Mouse (Mus musculus) stomach, embryonic 14.5 days (tissue): ENCODE results near the gene Ldb1. TPM values are rescaled to one million over a fixed set of nuclear protein-coding genes. Genes with fewer than 3 reads are reported as not detected.

ENCODE experiments used
- ATAC-seq: fragments of 200-750 bp; cut with Nextera tagmentation; 2 replicates; pipeline ENCODE4 v1.8.0; 2017; ENCODE audit warnings: low read depth, moderate TSS enrichment; ENCODE audit not compliant: insufficient number of reproducible peaks, insufficient read depth, low FRiP score
- H3K27ac ChIP-seq: fragments of 300-500 bp; sonication (generic); 2 replicates; pipeline ENCODE4 v1.5.1; 2014; ENCODE audit warnings: mild to moderate bottlenecking, low read length, moderate library complexity, mixed read lengths
- H3K27me3 ChIP-seq: fragments of 300-500 bp; sonication (generic); 2 replicates; pipeline ENCODE4 v1.6.1; 2014; ENCODE audit warnings: low read length, control low read depth, mixed read lengths; ENCODE audit not compliant: control insufficient read depth, insufficient read depth
- H3K36me3 ChIP-seq: fragments of 300-500 bp; sonication (generic); 2 replicates; pipeline ENCODE4 v1.6.1; 2014; ENCODE audit warnings: mild to moderate bottlenecking, control low read depth, low read length, moderate library complexity, mixed read lengths; ENCODE audit not compliant: control insufficient read depth, insufficient read depth
- H3K4me1 ChIP-seq: fragments of 300-500 bp; sonication (generic); 2 replicates; pipeline ENCODE4 v1.6.1; 2014; ENCODE audit warnings: low read length, control low read depth, mixed read lengths; ENCODE audit not compliant: control insufficient read depth, insufficient read depth
- H3K4me2 ChIP-seq: fragments of 300-500 bp; sonication (generic); replicated peaks from 2 replicates; pipeline ENCODE4 v1.6.1; 2014; ENCODE audit warnings: low read depth, low read length, control low read depth
- H3K4me3 ChIP-seq: fragments of 300-500 bp; sonication (generic); 2 replicates; pipeline ENCODE4 v1.5.1; 2014; ENCODE audit warnings: low read depth, low read length, control low read depth
- H3K9ac ChIP-seq: fragments of 300-500 bp; sonication (generic); replicated peaks from 2 replicates; pipeline ENCODE4 v1.6.1; 2014; ENCODE audit warnings: low read depth, mild to moderate bottlenecking, control low read depth, low read length, moderate library complexity, mixed read lengths
- H3K9me3 ChIP-seq: fragments of 300-500 bp; sonication (generic); 2 replicates; pipeline ENCODE4 v1.6.1; 2016; ENCODE audit warnings: low read depth, low read length, control low read depth; ENCODE audit not compliant: control insufficient read depth
- WGBS: fragments of 180-500 bp; shearing (Covaris S2); extraction: QIAGEN DNeasy Blood & Tissue Kit; methylation state at CpG from one replicate; pipeline ENCODE4 v1.1.7; 2014; 5-methylcytosine and 5-hydroxymethylcytosine counted together
- polyA plus RNA-seq: library from polyadenylated mRNA; unstranded; fragments of >200 nt; fragmentation: Nextera tagmentation; extraction: Ambion mirVana; gene quantifications from 2 replicates; pipeline ENCODE4 v1.2.1, GENCODE M21; 2014

Gene Ldb1
- polyA plus RNA-seq, 1 experiment from 2014 or later: 75.9 TPM

GRCm38 (mm10) chr19:46028747-46029320 lies 16.2 kb downstream of the Ldb1 start:
- 72% methylated on average over 11 of the region's 11 CpGs for WGBS
- H3K36me3 ChIP-seq: peaks cover 29% of the 10 kb centered on the region
- no peak overlapping the region for H3K4me2 ChIP-seq
- H3K9me3 ChIP-seq: no peaks in the 10 kb centered on the region
- H3K27ac ChIP-seq: no peak overlapping the region
- ATAC-seq: no peak
- no peaks in the 10 kb centered on the region for H3K4me1 ChIP-seq
- no peak overlapping the region for H3K9ac ChIP-seq
- H3K27me3 ChIP-seq: no peaks in the 10 kb centered on the region
- no peak overlapping the region for H3K4me3 ChIP-seq

- Histone ChIP-seq H3K36me3 (0 out of 2 replicates have a peak, but pooled peaks cover 6% of the 10 kb centered on the region), H3K4me3 (no peak overlapping the region), H3K9me3 (no peaks in the 10 kb centered on the region), H3K4me1 (no peaks in the 10 kb centered on the region), H3K4me2 (no peak overlapping the region), H3K27me3 (no peaks in the 10 kb centered on the region), H3K9ac (no peak overlapping the region), H3K27ac (no peak overlapping the region)
- no peak for ATAC-seq
- WGBS: 54% methylated on average over 8 of the region's 8 CpGs
Measured at GRCm38 (mm10) chr19:46026567-46026966, 18.4 kb downstream of the Ldb1 start.

- Histone ChIP-seq H3K4me2 (no peak overlapping the region), H3K9ac (no peak overlapping the region), H3K9me3 (no peaks in the 10 kb centered on the region), H3K27me3 (no peaks in the 10 kb centered on the region), H3K4me3 (no peak overlapping the region), H3K4me1 (no peaks in the 10 kb centered on the region), H3K27ac (no peak overlapping the region), H3K36me3 (no peaks in the 10 kb centered on the region)
- ATAC-seq: peak; percentile 81
- WGBS: 60% methylated on average over 6 of the region's 6 CpGs
Measured at GRCm38 (mm10) chr19:46024959-46025358, 20.1 kb downstream of the Ldb1 start.

- H3K4me1 ChIP-seq: no peaks in the 10 kb centered on the region
- no peak overlapping the region for H3K4me2 ChIP-seq
- no peak for ATAC-seq
- 70% methylated on average over 2 of the region's 2 CpGs for WGBS
- H3K27ac ChIP-seq: no peak overlapping the region
- no peaks in the 10 kb centered on the region for H3K9me3 ChIP-seq
- H3K27me3 ChIP-seq: no peaks in the 10 kb centered on the region
- H3K36me3 ChIP-seq: no peaks in the 10 kb centered on the region
- no peak overlapping the region for H3K4me3 ChIP-seq
- no peak overlapping the region for H3K9ac ChIP-seq
Measured at GRCm38 (mm10) chr19:46016023-46016422, 29.0 kb downstream of the Ldb1 start.

- ATAC-seq: peak; percentile 67; the same call in 1 of the 2 replicates
- H3K27ac ChIP-seq: no peak overlapping the region
- H3K4me1 ChIP-seq: no peaks in the 10 kb centered on the region
- no peaks in the 10 kb centered on the region for H3K9me3 ChIP-seq
- WGBS: 37% methylated on average over 12 of the region's 12 CpGs
- no peak overlapping the region for H3K9ac ChIP-seq
- H3K27me3 ChIP-seq: no peaks in the 10 kb centered on the region
- no peak overlapping the region for H3K4me2 ChIP-seq
- H3K36me3 ChIP-seq: no peaks in the 10 kb centered on the region
- no peak overlapping the region for H3K4me3 ChIP-seq
Measured at GRCm38 (mm10) chr19:46014572-46015178, 30.3 kb downstream of the Ldb1 start.

- H3K4me1 ChIP-seq: peaks cover 7% of the 10 kb centered on the region; the same call in 1 of the 2 replicates
- ATAC-seq: no peak
- no peak overlapping the region for H3K4me2 ChIP-seq
- H3K27me3 ChIP-seq: no peaks in the 10 kb centered on the region
- no peak overlapping the region for H3K4me3 ChIP-seq
- H3K9me3 ChIP-seq: no peaks in the 10 kb centered on the region
- 88% methylated on average over 7 of the region's 7 CpGs for WGBS
- no peak overlapping the region for H3K27ac ChIP-seq
- H3K9ac ChIP-seq: no peak overlapping the region
- H3K36me3 ChIP-seq: no peaks in the 10 kb centered on the region; the same call in 1 of the 2 replicates
Measured at GRCm38 (mm10) chr19:46005680-46006079, 39.3 kb downstream of the Ldb1 start.

- H3K4me1 ChIP-seq: peaks cover 7% of the 10 kb centered on the region; the same call in 1 of the 2 replicates
- H3K27me3 ChIP-seq: no peaks in the 10 kb centered on the region
- no peak overlapping the region for H3K4me3 ChIP-seq
- H3K9me3 ChIP-seq: no peaks in the 10 kb centered on the region
- H3K36me3 ChIP-seq: no peaks in the 10 kb centered on the region; the same call in 1 of the 2 replicates
- H3K9ac ChIP-seq: no peak overlapping the region
- no peak overlapping the region for H3K27ac ChIP-seq
- no peak overlapping the region for H3K4me2 ChIP-seq
- ATAC-seq: no peak
- WGBS: 74% methylated on average over 17 of the region's 17 CpGs
Measured at GRCm38 (mm10) chr19:46004814-46005466, 40.1 kb downstream of the Ldb1 start.

- peak within 1 kb of the TSS; percentile 53 for H3K9ac ChIP-seq
- H3K4me1 ChIP-seq: peaks cover 7% of the 10 kb centered on the region; the same call in 1 of the 2 replicates
- no peaks in the 10 kb centered on the region; the same call in 1 of the 2 replicates for H3K36me3 ChIP-seq
- peak; percentile 89 for ATAC-seq
- H3K27me3 ChIP-seq: no peaks in the 10 kb centered on the region
- peak within 1 kb of the TSS; percentile 47 for H3K4me3 ChIP-seq
- H3K9me3 ChIP-seq: no peaks in the 10 kb centered on the region
- H3K4me2 ChIP-seq: peak within 1 kb of the TSS; percentile 83
- 1% methylated on average over 70 of the region's 70 CpGs for WGBS
- H3K27ac ChIP-seq: peak within 1 kb of the TSS; percentile 8; the same call in 1 of the 2 replicates
Measured at GRCm38 (mm10) chr19:46003371-46004226, 41.4 kb downstream of the Ldb1 start, which contains the start of gene Hps6. Hps6 (plus strand) TSS chr19:46003508.
